Mouse (Mus musculus) liver, adult 2 months (tissue): ENCODE results near the gene Rab30. TPM values are rescaled to one million over a fixed set of nuclear protein-coding genes. Genes with fewer than 3 reads are reported as not detected.

Experiments used
- DNase-seq: peaks from one replicate; pipeline ENCODE4 v3.0.0-alpha.2; 2011; ENCODE audit warnings: low read depth, low spot score; ENCODE audit errors: extremely low read depth
- H3K27ac ChIP-seq: fragments of 200-500 bp; replicated peaks from 2 replicates; pipeline ENCODE4 v1.5.1; 2012; ENCODE audit warnings: low read depth, mild to moderate bottlenecking, control low read depth, inconsistent platforms, low read length; ENCODE audit not compliant: insufficient read depth
- H3K27me3 ChIP-seq: fragments of 200-500 bp; 2 replicates; pipeline ENCODE4 v1.6.1; 2012; ENCODE audit warnings: mild to moderate bottlenecking, moderate library complexity, low read length, inconsistent platforms; ENCODE audit not compliant: control insufficient read depth, insufficient read depth
- H3K36me3 ChIP-seq: fragments of 200-500 bp; 2 replicates; pipeline ENCODE4 v1.6.1; 2012; ENCODE audit warnings: low read length, inconsistent platforms; ENCODE audit not compliant: control insufficient read depth, insufficient read depth
- H3K4me1 ChIP-seq: fragments of 200-500 bp; 2 replicates; pipeline ENCODE4 v1.6.1; 2011; ENCODE audit warnings: low read length; ENCODE audit not compliant: control insufficient read depth, insufficient read depth
- H3K4me3 ChIP-seq: fragments of 200-500 bp; 2 replicates; pipeline ENCODE4 v1.5.1; 2011; ENCODE audit warnings: low read depth, mild to moderate bottlenecking, control low read depth, low read length, moderate library complexity; ENCODE audit not compliant: insufficient read depth
- H3K79me2 ChIP-seq: fragments of 200-500 bp; 2 replicates; pipeline ENCODE4 v1.6.1; 2012; ENCODE audit warnings: inconsistent platforms, mild to moderate bottlenecking, low read length, moderate library complexity; ENCODE audit not compliant: control insufficient read depth, insufficient read depth
- H3K9ac ChIP-seq: fragments of 200-500 bp; 2 replicates; pipeline ENCODE4 v1.6.1; 2012; ENCODE audit warnings: low read depth, mild to moderate bottlenecking, control low read depth, inconsistent platforms, low read length
- CTCF ChIP-seq: fragments of 200-500 bp; IDR thresholded peaks from 2 replicates; pipeline ENCODE4 v1.5.1; 2011; ENCODE audit warnings: low read depth, low read length, control low read depth
- POLR2A ChIP-seq: fragments of 200-500 bp; IDR thresholded peaks from 2 replicates; pipeline ENCODE4 v1.6.1; 2011; ENCODE audit warnings: low read length, control low read depth; ENCODE audit not compliant: insufficient read depth; ENCODE audit errors: extremely low read depth
- WGBS: fragments of 180-500 bp; shearing (Covaris S2); methylation state at CpG from one replicate; pipeline ENCODE4 v1.1.7; 2018; 5-methylcytosine and 5-hydroxymethylcytosine counted together
- polyA plus RNA-seq: library from polyadenylated mRNA; depleted of rRNA; stranded (reverse); fragments of >200 nt; gene quantifications from 2 replicates; pipeline ENCODE4 v1.2.3, GENCODE M21; 2012
- total RNA-seq: library from RNA; depleted of rRNA; stranded (reverse); fragments of >200 nt; gene quantifications from 2 replicates; pipeline ENCODE4 v1.2.3, GENCODE M21; 2014

Gene Rab30
- total and polyA plus RNA-seq, 2 experiments = 2.9 to 12.1 TPM

DNA sequence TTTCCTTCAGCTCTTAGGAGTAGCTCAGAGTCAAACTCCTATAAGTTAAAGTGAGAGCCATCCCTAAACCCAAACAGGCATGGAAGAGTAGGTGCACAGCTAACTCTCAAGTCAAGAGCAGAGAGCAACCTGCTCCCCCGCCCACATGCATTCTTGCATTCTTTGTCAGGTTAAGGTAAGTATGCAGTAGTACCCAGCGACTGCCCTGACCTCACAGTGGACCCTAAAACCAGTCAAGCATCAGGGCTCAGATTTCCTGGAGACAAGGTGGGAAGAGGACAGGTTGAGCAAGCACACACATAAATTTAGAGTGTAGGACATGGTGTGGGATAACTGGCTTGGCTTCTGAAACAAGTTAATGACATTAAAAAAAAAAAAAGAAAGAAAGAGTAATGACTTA lies 37.7 kb downstream of the Rab30 start:
- H3K9ac ChIP-seq = no peak overlapping the region
- TF ChIP-seq CTCF (no peak), POLR2A (no peak)
- DNase-seq = no peak
- H3K27ac ChIP-seq = no peak overlapping the region
- no peaks in the 10 kb centered on the region for H3K79me2 ChIP-seq
- no peak overlapping the region for H3K4me3 ChIP-seq
- WGBS = 71% methylated on average over 2 of the region's 2 CpGs
- peaks cover 3% of the 10 kb centered on the region; the same call in 1 of the 2 replicates for H3K4me1 ChIP-seq
- H3K36me3 ChIP-seq = no peaks in the 10 kb centered on the region
- no peaks in the 10 kb centered on the region for H3K27me3 ChIP-seq

DNA sequence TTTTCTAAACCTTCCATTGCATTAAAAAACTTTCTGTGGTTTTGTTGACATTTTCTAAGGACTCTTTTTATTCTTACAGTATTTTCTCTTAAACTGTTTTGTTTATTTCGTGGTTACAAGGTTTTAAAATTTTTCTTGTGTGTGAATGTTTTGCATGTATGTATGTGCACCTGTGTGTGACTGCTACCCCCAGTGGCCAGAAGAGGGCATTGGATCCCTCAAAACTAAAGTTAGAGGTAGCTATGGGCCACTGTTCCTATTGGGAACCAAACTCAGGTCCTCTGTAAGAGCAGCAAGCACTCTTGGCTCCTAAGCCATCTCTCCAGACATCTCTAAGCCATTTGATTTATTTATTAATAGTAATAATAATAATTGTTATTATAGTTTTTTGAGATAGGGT lies 40.0 kb downstream of the Rab30 start:
- no peak for DNase-seq
- Histone ChIP-seq H3K4me1 (peaks cover 3% of the 10 kb centered on the region; the same call in 1 of the 2 replicates), H3K36me3 (no peaks in the 10 kb centered on the region), H3K79me2 (no peaks in the 10 kb centered on the region), H3K27me3 (no peaks in the 10 kb centered on the region), H3K9ac (no peak overlapping the region), H3K4me3 (no peak overlapping the region), H3K27ac (no peak overlapping the region)
- TF ChIP-seq CTCF = no peak
- TF ChIP-seq POLR2A = no peak
- WGBS = 88% methylated on average over 1 of the region's 1 CpGs

DNA sequence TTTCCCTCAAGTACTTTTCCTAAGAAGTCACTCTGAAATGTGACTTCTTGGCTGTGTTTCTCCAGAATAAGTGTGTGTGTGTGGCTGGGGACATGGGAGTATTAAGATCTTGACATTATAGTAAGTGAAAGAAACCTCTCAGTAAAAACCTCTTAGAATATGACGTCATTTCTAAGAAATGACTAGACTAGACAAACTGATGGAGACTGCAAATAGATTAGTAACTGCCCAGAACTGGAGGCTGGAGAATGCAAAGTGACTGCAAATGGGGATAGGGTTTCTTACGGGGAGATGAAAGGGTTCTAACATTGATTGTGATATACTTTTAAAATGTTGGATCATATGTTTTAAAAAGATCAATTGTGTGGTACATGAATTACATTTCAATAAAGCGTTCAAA lies 40.5 kb downstream of the Rab30 start:
- TF ChIP-seq POLR2A (no peak), CTCF (no peak)
- H3K9ac ChIP-seq = no peak overlapping the region
- no peaks in the 10 kb centered on the region for H3K27me3 ChIP-seq
- H3K79me2 ChIP-seq = no peaks in the 10 kb centered on the region
- WGBS = 91% methylated on average over 3 of the region's 3 CpGs
- H3K36me3 ChIP-seq = no peaks in the 10 kb centered on the region
- peaks cover 3% of the 10 kb centered on the region; the same call in 1 of the 2 replicates for H3K4me1 ChIP-seq
- no peak for DNase-seq
- H3K27ac ChIP-seq = no peak overlapping the region
- no peak overlapping the region for H3K4me3 ChIP-seq

DNA sequence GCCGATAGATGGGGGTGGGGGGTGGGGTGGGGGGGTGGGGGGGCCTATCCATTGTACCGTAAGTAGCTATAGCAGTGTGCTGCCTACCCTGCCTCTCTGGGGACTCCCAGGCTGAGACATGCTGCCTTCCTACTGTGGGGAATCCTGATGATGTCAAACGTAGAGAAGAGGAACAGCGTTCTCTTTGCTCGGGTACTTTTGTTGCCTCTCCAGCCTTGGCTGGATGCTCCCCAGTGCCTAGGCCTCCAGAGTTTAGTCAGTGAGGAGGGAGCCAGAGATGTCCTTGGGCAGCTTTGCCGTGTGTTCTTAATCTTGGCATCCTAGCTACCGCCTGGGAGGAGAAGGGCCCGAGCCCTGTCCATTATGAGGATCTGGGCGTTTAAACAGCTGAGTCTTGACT lies 41.1 kb downstream of the Rab30 start:
- Histone ChIP-seq H3K79me2 (no peaks in the 10 kb centered on the region), H3K4me3 (no peak overlapping the region), H3K4me1 (peaks cover 3% of the 10 kb centered on the region; the same call in 1 of the 2 replicates), H3K27ac (no peak overlapping the region), H3K27me3 (no peaks in the 10 kb centered on the region), H3K9ac (no peak overlapping the region), H3K36me3 (no peaks in the 10 kb centered on the region)
- 84% methylated on average over 9 of the region's 9 CpGs for WGBS
- no peak for TF ChIP-seq CTCF
- no peak for TF ChIP-seq POLR2A
- DNase-seq = no peak

DNA sequence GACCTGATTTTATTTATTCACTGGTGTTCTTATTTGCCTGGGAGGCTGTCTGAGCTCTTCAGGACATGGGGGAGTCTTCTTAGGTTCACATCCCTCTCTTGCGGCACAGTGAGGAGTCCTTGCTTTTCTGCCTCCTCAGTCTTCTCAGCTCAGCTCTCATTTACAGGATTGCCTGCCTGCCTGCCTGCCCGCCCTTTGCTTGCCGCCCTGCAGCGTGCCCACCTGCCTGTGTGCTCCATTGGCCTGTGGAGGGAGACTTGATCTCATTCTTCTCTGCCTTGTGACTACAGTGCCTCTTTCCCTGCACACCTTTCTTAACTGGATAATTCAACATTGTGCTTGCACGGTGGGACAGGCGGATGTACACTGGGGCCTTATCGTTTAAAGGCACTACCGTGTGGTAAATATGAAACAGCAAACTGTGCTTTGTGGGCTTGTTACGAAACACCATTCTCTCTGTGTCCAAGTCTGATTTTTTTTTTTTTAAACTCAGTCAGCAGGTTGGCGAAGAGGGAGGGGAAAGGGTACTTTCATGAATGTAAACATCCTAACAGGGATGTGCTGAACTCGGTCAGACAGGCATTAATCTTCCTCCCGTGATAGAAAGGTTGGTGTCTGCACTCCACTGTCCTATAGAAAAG lies 41.9 kb downstream of the Rab30 start:
- Histone ChIP-seq H3K27ac (no peak overlapping the region), H3K9ac (peak overlapping the region; percentile 24), H3K4me3 (peak overlapping the region; percentile 2; the same call in 1 of the 2 replicates), H3K4me1 (peaks cover 3% of the 10 kb centered on the region; the same call in 1 of the 2 replicates), H3K27me3 (no peaks in the 10 kb centered on the region), H3K36me3 (no peaks in the 10 kb centered on the region), H3K79me2 (no peaks in the 10 kb centered on the region)
- WGBS = 38% methylated on average over 12 of the region's 12 CpGs
- peak; percentile 75 for DNase-seq
- TF ChIP-seq CTCF = no peak
- TF ChIP-seq POLR2A = no peak

DNA sequence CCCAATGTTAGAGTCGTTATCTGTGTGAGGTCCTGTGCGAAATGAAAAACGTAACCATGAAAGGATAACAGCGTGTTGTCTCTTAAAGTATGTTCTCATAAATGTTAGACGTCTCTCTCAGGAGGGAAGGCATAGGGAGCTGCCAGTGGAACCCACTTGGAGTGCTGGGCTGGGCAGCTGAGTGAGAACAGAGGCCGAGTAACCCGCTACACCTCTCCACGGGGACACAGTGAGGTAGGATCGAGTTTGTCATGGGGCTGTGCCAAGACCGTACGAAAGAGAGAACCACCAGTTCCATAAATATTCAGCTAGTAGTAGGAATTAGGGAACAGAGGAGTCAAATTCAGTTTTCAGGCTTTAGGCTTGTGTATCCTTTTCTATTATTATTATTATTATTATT lies 42.5 kb downstream of the Rab30 start:
- Histone ChIP-seq H3K4me1 (peaks cover 3% of the 10 kb centered on the region; the same call in 1 of the 2 replicates), H3K27me3 (no peaks in the 10 kb centered on the region), H3K4me3 (no peak overlapping the region), H3K27ac (no peak overlapping the region), H3K9ac (no peak overlapping the region), H3K79me2 (no peaks in the 10 kb centered on the region), H3K36me3 (no peaks in the 10 kb centered on the region)
- peak; percentile 17 for DNase-seq
- WGBS = 64% methylated on average over 11 of the region's 11 CpGs
- TF ChIP-seq CTCF (no peak), POLR2A (no peak)
